Mouse (Mus musculus): Measurements from ENCODE around the gene Ap2a1.
A peak's percentile ranks its signal among the peaks of the same experiment; 100 is the strongest.

The Ap2a1 gene

DNA sequence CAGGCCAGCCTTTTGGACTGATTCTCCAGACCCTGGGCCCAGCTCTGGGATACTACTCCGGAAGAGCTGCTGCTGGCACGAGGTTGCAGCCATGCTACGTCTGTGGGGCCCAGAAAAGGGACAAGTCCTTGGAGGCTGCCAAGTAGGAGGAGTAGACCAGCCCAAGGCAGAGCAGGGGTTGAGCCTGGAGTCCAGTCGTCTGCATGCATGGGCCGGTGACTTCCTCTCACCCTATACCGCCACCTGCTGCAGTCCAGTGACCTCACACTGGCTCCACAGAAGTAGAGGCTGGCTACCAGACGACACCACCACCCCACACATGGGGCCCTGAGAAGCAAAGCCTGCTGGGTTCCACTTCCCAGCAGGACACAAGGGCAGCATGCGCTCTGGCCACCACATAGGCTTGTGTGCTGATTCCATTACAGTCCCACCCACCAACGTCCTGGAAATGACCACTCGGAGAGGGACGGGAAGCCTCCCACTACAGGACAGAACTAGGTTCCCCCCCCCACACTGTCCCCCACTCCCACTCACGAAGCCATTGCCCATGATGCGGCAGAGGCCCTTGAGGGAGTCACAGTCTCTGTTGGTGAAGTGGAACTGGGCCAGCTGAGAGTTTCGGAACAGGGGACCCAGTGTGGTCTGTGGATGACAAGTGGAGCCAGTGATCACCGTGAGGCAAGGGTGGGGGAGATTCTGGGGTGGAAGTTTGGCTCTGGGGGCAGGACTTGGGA, 62.9 kb downstream of the Ap2a1 start:
- no peak for DNase-seq (ENCODE audit: extremely low read depth, low read depth)

DNA sequence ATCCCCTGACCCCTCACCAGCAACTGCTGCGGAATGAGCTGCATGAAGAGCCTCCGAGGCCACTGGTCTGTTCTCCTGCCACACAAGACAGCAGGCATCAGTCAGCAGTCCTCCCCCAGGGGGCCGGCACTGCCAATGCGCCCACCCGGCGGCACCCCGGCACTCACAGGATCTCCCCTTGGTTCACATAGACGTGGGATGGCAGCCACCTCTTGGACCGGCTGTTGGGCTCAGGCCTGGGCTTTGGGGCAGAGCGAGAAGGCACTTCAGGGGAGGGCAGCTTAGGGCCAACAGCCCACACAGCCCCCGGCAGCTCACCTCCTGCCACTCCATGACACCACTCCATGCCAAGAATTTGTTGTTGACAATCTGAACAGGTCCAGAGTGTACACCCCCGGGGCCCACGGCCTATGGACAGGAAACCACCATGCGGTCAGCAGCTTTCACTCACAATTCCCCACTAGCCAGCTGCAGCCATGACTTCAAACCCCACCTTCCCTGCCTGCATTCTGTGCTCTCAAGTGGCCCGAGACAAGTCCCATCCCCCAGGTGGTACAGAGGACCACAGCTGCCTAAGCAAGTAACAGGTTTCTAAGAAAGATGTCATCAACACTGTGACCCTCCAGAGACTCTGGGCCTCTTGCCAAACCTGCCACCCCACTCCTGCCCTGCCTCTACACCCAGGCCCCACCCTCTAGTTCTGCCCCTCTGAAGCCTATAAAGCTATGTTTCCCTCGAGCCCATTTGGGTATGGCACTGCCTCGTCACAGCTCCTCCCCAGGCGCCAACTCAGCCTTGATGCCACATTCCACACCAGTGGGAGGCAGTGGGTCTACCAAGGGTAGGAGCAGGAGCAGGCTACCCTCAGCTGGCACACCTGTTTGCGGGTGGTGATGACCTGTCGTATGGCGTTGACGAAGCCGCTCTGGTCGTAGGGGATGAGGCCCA, 64.4 kb downstream of the Ap2a1 start:
- DNase-seq (ENCODE audit: extremely low read depth, low read depth) = no peak

DNA sequence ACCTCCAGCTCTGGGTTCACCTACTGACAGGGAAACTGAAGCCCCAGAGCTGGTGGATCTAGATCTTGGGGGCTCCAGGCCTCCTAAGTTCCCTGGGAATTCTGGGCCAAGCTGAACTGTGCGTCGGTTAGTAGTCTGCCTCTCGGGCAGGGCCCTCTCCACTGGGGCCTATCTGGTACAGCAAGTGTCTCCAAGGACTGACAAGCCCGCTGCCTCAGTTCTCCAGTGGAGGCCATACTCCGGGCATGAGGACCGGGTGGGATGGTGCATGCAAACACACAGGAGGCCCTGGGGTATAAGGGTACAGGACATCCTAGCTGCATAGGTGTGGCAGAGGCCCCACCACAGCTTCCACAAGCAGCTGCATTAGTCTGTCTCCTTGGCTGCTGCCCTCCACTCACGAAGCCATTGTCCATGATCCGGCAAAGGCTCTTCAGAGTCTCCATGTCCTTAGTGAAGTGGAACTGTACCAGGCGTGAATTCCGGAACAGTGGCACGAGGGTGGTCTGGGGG, 65.3 kb downstream of the Ap2a1 start:
- DNase-seq (ENCODE audit: extremely low read depth, low read depth) = no peak

DNA sequence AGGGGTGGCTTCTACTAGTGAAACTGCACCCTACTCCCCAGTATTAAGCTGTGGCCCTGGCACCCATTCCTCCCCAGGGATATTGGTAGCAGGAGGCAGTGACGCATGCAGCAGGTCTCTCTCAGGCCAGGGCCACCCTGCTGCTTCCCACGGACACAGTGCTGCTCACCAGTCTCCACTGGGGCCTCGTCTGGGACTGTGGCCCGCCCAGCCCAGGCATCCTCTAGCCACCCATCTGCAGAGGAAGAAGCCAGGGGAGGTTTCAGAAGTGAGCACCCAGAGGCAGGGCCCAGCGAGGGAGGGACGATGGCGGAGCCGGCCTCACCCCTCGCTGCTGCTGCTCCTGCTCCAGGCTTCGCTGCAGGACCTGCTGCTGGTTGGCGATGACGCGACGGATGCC, 66.1 kb downstream of the Ap2a1 start:
- DNase-seq (ENCODE audit: extremely low read depth, low read depth) = no peak

DNA sequence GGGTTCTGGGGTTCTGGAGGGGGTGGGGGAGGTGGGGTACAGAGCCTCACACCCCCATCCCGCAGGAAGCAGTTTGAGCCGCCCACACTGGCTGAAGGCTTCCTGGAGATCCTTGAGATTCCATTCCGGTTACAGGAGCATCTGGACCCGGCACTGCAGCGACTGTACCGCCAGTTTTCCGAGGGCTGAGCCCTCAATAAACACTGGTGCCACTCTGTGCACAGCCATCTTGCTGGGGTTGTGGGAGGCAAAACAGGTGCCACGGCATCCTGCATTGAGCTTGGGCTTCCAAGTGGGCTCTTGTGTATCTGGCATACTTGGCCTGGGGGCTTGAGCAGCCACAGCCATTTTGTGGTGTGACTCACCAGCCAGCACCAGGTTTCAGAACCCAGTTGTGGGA, 66.9 kb downstream of the Ap2a1 start:
- no peak for DNase-seq (ENCODE audit: extremely low read depth, low read depth)

DNA sequence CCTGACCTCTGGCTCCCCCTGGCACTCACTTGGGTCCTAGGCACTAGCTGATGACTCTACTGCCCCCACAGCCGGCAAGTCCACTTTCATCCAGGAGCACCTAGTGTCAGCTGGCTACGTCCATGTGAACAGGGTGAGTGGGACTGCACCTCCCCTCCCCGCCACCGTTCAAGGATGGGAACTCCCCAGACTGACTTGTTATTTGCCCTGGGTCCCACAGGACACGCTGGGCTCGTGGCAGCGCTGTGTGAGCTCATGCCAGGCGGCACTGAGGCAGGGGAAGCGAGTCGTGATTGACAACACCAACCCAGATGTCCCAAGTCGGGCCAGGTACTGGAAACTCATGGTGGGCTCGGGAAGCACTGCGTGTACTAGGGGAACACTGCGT, 67.9 kb downstream of the Ap2a1 start:
- no peak for DNase-seq (ENCODE audit: extremely low read depth, low read depth)

DNA sequence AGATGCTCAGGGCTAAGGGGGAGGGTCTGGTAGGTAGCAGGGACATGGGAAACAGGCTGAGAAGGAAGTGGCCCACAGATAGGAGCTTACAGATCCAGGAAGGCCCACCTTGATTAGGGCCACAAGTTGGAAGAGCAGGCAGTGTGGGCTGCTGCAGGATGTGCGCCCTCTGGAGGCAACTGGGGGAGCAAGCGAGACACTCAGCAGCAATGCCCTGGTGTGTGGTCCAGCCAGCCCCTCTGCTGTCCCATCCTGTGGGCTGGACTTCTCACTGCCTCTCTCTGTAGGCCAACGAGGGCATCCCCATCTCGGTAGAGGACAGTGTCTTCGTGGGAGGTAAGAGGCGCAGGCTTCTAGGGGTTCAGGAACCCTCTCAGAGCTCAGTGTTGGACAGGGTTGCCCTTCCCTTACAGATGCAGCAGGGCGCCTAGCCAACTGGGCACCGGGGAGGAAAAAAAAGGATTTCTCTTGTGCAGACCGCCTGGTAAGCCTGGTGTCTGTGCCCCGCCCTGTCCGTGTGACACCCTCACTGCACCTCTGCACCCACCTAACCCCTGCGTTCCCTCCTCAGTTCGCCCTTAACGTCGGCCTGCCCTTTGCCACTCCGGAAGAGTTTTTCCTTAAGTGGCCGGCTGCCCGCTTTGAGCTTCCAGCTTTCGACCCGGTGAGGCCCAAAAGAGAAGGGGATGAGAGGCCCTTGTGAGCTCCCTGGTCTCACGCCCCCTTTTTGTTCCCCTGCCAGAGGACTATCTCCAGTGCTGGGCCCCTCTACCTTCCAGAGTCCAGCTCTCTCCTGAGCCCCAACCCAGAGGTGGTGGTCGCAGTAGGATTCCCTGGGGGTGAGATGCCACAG, 68.5 kb downstream of the Ap2a1 start:
- no peak for DNase-seq (ENCODE audit: extremely low read depth, low read depth)

DNA sequence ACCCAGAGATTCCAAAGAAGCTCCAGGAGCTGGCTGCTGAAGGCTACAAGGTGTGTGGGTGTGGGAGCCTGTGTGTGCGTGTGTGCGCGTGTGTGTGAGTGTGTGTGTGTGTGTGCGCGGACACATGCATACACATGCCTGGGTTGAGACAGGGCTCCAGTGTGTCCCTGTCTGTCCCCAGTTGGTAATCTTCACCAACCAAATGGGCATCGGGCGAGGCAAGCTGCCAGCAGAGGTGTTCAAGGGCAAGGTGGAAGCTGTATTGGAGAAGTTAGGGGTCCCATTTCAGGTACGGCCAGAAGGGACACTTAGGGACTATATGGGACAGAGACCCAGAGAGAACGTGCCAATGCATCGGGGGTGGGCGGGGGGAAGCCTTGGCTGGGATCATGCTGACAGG, 69.4 kb downstream of the Ap2a1 start:
- no peak for DNase-seq (ENCODE audit: extremely low read depth, low read depth)

DNA sequence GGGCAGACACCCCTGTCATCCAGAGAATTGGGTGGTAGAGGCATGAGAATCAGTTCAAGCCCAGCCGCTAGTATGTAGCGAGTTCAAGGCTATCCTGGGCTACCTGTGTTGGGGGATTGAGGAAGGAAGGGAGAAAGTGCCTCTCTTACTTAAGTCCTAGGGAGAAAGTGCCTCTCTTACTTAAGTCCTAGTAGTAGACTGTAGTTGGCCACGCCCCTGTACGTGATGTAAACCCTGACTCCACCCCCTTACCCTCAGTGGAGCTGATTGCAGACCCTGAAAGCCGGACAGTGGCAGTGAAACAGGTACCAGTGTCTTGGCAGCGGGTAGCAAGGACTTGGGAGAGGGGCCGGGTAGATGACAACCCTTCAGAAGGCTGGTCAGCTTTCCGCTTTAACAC, 71.4 kb downstream of the Ap2a1 start:
- DNase-seq (ENCODE audit: extremely low read depth, low read depth) = peak; percentile 68

DNA sequence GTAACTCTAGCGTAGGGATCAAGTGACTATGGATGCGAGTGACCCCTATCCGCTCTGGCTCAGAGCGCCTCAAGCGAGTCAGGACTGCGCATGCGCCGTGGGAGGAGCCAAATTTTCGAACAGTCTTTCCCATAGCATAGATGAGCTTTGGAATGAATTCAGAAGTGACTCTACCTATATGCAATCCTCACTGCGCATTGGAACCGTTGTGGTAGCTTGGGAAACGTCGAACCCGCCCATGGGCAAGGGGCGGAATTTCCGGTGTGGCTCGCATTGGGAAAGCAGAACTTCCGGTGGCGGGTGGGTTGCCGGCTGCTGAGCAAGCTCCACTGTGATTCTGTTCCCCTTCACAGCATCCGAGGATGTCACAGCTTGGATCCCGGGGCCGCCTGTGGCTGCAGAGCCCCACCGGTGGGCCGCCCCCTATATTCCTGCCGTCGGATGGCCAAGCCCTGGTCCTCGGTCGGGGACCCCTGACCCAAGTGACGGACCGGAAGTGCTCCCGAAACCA, 72.2 kb downstream of the Ap2a1 start, which contains the start of gene Pnkp:
Gene Pnkp (plus strand): TSS at position 98 of the 511 bp plus-strand sequence.
- peak; percentile 88 for DNase-seq (ENCODE audit: extremely low read depth, low read depth)

DNA sequence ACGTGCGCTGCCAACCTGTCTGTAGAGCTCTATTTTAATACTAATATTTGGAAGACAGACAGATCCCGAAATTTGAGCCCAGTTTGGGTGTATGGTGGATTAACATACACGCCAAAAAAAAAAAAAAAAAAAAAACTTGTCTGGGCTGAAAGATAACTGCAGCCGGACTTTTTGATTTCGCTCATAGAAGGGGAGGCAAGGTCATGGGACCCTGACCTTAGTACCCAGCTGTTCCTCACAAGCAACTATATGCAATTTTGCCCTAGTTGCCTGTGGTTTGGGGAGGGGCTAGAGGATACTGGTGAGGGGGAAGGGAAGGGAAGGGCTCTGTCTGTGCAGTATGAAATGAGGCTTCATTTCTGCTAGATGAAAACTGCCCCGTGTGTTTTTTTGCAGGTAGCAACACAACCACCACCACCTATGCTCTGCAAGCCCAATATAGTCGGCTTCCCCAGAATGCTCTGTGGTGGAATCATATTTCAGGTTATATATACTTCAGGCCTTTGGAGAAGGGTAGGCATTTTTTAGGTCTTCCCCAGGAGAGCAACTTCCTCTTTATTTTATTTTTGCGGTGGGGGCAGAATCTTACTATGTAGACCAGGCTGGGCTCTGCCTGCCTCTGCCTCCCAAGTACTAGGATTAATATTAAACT, 72.9 kb downstream of the Ap2a1 start:
- peak; percentile 67 for DNase-seq (ENCODE audit: extremely low read depth, low read depth)

DNA sequence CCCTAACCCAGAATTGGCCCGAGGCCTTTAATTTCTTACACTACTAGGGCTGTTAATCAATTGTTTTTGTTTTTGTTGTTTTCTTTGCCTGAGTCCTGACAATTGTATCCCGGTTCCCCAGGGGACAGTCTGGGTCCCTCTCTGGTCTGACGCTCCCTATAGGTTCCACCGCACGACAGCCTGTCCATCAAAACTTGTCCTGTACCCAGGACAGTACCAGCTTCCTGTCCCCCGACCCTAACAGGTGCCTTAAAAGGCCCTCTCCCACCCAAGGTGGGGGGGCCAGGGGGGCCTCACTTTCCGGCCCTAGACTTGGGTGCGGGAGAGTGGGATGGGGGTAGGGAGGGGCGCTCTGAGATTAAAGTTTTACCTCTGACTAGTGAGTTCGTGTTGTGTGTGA, 74.3 kb downstream of the Ap2a1 start:
- DNase-seq (ENCODE audit: extremely low read depth, low read depth) = no peak

DNA sequence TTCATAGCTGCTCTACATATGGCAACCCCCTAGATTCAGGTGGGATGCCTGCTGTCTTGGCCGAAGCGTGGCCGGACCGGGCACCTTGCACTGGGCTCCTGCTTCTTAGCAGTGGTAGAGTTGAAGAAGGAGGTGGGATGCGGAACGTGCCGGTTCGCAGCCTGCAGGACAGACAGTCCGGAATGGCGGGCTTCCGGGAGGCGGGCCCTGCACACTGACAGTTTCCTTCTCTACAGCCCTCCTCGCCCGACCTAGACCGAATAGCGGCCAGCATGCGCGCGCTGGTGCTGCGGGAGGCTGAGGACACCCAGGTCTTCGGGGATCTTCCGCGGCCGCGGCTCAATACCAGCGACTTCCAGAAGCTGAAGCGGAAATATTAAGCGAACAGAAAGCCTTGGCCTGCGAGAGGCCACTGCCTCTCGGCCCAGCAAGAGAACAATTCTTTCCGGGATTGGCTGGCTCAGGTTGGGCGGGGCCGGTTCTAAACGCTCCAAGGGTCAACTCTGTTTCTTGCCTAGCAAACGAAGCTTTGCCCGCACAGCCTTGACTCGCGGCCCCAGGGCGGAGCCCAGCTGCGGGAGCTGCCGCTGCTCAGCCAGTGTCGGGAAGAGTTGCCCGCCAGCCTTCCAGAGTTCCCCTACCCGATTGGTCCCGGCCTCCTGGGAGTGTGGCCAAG, 74.8 kb downstream of the Ap2a1 start:
- DNase-seq (ENCODE audit: extremely low read depth, low read depth) = no peak

DNA sequence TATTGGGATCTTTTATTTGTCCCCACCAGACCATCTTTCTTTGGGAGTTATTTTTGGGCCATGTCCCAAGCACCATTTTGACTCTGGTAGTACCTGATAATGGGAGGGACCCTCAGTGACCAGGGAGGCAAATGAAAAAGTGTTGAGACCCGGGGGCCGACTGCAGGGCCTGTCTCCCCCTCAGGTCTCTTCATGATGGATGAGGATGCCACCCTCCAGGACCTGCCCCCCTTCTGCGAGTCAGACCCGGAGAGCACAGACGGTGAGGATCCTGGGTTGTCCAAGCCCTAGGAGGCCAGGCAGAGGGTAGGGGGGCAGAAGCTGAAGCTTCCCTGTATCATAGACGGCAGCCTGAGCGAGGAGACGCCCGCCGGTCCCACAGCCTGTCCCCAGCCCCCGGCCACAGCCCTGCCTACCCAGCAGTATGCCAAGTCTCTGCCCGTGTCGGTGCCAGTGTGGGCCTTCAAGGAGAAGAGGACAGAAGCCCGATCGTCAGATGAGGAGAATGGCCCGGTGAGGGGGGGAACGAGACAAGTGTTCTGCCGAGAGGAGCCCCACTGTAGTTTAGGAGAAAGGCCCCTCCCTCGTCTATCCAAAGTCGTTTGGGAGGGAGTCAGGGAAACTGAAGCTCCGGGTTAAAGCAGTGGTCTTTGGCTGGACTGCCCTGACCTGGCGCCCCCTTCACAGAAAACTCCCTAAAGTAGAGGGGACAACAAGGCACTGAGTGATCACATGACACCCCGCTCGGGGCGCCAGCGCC, 75.5 kb downstream of the Ap2a1 start:
- DNase-seq (ENCODE audit: extremely low read depth, low read depth) = no peak

DNA sequence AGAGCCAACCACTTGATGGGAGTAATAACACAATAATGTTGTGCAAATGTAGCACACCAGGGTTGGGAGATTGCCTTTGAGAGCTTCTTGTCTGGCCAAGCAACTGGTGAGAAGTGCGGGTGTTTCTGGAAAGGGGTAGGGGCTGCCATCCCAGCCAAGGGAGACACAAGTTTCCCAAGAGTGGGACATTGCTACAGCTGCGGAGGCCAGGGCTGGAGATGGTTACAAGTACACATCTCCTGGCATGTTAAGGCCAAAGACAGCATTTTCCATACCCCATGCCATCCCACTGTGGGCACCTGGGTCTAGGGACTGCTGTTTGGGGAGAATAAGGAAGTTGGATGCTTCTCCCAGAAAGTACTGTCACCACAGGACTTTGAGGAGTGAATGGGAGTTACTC, 76.2 kb downstream of the Ap2a1 start:
- no peak for DNase-seq (ENCODE audit: extremely low read depth, low read depth)

DNA sequence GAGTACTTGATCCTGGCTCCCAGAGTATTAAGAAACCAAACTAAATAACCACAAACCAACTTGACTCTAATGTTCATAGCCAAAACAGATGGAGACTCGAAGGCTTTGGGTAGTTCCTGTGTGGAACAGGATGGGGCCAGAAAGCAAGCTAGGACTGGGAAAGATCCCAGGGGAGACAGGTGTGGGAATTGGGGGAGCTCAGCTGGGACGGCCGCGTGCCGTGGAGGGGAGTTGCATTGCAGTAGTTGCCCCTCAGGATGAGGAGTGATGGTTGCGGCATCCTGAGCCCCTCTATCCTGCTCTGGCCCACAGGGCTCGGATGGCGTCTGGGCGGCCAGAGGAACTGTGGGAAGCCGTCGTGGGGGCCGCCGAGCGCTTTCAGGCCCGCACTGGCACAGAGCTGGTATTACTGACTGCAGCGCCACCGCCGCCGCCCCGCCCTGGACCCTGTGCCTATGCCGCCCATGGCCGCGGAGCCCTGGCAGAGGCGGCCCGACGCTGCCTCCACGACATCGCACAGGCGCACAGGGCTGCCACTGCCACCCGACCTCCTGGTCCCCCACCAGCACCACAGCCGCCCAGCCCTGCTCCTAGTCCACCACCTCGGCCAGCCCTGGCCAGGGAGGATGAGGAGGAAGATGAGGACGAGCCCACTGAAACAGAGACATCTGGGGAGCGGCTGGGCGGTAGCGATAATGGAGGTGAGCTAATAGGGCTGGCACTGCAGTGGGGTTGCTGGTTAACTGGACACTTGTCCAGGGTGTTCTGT, 76.9 kb downstream of the Ap2a1 start:
- no peak for DNase-seq (ENCODE audit: extremely low read depth, low read depth)

DNA sequence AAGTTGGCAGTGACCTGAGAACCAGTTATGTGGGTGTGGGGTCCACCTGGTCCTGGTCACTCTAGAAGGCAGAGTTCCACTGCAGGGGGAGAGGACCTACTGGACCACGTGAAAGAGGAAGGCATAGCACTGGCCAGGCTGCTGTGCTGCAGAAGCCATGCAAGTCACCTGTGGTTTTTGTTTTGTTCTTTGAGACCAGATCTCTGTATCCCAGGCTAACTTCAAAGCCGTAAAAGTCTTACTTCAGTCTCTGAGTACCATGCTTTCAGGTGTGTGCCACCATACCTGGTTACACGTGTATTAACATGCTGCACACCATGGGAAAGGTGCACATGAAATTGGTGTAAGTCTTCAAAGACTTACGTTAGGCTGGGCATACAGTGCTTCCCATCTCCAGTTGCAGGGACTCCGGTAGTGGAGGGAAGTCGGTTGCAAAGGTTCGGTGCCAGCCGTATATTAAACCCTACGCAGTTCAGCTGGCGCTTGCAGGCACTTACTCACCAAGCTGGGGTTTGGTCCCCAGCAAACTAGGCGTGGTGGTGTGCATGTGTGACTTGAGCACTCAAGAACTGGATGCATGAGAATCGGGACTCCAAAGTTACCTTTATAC, 77.6 kb downstream of the Ap2a1 start:
- no peak for DNase-seq (ENCODE audit: extremely low read depth, low read depth)
